Mouse (Mus musculus): ENCODE measurements at regions not wholly inside any gene's neighbourhood (a gene's known extent, or its start where the extent isn't known, plus 50 kb on each side); places are given as distances from the start of the nearest gene placed in this dataset.

DNA sequence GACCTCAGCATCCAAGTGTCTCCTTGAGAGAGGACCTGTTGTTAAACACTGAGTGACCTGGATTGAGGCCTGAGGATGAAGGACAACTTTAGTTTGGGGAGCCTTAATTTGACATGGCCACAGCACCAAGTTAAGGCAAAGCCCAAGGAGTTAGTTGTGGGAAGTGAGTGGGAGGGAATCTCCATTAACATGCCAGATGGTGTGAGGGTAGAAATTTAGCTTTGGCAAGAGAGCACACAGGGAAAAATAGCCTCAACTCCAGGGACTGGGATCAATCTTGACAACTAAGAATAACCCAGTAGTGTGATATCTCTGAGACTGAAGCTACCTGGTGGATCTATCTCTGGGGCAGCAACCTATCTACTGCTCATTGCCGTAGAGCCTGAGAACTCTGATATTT is 105.4 kb downstream of the Ahr start:
- DNase-seq: no peak

DNA sequence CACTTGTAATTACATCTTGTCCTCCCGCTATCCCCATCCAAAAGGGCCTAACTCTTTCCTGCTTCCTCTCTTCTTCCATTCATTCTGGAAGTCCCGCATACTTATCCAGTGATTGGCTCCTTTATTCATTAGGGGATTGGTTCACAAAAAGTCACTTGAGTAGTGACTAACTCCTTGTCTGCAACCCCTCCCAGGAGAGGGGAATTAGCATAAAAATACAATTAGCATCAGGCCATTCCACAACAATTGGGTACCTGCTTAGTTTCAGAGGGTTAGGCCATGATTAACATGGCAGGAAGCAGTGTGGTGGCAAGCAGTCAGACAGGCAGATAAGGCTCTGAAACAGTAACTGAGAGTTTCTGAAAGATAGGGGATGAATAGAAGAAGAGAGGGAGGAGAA is 115.6 kb downstream of the Ahr start:
- no peak for DNase-seq

DNA sequence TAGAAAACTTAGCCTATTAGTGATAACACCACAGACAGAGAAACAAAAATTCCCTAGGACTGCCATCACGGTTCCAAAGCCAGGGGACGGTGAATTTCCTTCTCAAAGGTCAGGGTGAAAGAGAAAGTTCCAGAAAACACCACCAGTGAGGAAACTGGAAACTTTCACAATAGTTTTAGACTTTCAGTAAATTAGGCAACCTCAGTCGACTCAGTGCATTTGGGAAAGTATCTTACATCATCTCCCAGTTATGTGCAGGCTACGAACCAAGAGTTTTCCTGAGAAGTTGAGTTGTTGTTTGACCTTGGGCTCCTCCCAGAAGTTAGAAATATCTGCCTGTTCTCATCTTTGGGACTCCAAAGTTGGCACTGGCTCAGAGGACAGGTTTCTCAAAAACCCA is 116.9 kb downstream of the Ahr start:
- peak; percentile 12 to 16 for DNase-seq

DNA sequence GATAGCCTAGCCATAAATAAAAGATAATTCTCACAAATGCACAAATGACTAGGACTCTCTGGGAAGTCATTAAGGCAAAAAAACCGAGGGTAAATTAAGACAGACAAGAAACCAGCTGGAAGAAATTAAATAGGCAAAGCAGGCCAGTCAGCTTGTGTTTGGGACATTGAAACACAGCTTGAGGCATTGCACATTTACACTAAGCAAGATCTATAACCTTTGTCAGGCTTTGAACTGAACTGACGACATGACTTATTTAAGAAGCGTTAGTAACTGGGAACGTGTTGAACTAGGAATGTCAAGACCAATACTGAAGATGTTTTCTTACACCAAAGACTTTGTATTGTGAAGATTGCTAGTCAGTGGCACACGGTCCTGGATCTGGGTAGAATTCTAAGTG is 118.3 kb downstream of the Ahr start:
- no peak for DNase-seq

DNA sequence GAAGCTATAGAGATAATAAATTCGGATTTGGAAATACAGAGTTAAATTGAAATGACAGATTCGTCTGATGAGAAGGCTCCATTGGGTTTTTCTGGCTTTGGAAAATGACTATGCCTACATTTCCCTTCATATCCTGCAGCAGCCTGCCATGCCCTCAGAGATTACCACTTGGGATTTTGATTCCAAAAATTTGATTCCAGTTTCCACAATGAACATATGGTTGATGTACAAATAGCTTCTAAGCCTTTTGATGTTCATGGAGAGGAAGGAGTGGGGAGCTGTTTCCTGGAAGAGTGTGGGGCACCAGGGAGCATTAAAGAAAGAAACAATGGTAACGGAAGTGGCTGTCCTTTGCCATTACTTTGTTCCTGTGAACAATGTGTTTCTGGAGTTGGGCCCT is 122.1 kb downstream of the Ahr start:
- DNase-seq: no peak

DNA sequence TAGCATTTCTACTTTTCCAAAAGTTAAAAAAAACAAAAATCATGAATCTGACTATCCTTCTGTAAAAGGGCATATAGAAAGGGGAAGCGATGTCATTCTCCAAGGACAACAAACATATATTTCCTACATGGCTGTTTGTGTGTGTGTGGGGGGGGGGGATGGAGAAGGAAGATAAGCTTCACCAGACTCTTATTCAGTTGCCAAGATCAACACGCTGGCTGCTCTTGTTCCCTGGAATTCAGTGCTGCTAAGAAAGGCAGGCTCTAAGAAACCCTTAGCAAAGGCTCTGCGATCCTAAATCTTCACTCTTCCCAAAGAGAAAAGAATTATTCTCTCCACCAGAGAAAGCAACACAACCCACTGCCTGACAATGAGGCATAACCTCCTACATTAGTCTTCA is 126.4 kb downstream of the Ahr start:
- DNase-seq: no peak

DNA sequence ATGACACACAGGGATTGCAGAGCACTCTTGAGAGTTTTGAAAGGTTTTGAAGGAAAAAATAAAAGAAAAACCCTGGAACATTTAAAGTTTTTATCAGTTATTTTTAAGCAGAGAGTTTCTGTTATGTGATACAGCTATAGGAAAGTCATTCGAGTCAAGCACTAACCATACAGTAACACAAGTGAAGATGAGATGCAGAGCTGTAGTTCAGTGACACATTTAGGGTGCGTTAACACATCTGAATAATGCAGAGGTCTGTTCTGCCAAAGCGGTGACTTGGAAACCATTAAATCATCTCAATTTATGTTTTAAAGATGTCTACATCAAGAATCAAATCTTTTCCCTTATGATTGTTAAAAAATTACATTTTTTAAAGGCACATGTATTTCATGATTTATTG is 126.8 kb downstream of the Ahr start:
- DNase-seq: no peak

DNA sequence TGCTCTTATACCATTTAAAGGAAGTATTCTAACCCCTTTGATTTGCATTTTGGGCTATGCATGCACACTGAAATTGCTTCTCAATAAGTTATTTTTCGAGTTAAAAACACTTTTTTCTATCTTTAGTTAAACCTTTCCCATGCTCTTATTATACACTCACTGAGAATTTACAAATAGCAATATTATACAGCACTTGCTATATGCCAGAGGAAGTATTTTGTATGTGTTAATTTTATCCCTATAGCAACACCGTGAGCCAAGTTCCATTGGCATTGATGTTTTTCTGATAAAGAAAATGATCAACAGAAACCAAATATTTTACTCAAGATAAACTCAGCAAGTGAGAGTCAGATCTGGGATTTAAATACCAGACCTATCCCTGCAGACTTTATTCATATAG is 133.0 kb downstream of the Ahr start:
- no peak for DNase-seq

DNA sequence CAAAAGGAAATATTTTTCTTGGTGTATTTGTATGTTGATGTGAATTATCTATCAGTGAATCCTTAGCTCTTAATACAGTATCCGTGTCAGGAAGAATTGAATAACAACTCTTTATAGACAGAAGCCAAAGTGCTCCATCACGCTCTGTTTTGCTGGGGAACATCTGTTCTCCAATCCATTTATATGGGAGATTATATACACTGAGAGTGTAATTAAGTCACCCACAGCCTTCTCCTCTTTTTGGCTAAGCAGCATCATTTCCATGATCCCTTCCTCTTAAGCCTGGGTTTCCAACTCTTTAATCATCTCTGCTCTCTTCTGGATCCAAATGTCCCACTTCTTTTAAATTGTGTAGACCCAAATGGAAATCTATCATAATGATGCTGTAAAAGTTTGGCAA is 133.6 kb downstream of the Ahr start:
- DNase-seq: no peak

DNA sequence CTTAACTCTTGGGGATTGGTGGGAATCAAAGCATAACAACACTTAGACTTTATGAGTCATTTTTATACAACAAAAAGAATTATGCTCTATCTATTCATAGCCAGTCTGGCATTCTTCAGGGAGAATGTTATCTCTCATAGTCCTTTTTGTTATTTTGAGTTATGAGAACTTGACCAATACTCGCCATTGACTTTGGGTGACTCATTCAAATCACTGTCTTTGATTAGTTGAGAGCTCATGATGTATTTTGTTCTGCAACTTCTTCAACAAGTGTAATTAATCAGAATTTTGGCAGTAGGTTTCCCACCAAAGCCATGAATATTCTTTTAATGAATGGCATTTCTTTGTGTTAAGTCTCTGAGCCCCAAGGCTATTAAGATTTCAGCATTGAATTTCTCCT is 139.6 kb downstream of the Ahr start:
- no peak for DNase-seq

DNA sequence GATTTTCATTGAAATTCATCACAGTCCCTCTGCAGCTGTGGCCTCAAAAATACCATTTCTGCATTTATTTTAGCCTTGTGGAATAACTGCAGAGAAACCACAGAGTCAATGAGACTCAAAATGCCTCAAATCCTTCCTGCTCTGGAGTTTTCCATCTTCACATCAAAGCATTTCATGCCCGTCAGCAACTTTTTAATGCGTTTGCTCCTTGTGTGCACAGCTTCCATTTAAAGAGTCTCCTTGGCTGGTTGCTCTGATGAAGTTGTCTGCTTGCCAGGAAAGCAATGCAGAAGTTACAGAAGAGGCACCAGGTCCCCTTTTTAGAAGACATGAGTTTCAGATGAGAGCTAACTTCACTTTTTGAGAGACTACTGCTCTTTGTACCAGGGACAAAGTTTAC is 142.7 kb downstream of the Ahr start:
- DNase-seq: no peak

DNA sequence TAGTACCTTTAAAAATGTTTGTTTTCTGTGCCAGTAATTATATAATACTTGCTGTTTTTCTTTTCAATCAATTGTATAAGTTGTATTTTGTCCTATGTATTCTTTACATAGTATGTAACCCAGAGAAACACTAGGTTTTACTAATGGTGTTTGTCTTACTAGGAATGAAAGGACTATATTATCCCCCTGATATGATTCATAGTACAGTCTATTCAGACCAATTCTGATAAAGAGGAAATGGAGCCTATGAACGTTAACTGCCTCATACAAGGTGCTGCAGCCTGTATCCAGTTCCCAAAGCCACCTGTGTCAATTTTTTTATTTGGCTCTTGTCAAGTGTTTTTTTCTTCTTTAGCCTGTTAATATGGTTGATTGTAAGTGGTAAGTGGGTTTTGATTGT is 144.6 kb downstream of the Ahr start:
- DNase-seq: no peak

DNA sequence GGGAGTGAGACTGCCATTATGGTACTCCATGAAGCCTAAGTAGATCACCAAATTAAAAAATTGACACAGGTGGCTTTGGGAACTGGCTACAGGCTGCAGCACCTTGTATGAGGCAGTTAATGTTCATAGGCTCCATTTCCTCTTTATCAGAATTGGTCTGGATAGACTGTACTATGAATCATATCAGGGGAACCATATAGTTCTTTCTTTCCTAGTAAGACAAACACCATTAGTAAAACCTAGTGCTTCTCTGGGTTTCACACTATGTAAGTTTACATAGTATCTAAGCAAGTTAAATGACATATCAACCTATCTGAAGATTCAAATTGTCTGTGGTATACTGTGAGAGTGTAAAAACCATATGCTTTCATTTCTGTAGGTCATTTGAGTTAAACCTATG is 145.0 kb downstream of the Ahr start:
- DNase-seq: no peak

DNA sequence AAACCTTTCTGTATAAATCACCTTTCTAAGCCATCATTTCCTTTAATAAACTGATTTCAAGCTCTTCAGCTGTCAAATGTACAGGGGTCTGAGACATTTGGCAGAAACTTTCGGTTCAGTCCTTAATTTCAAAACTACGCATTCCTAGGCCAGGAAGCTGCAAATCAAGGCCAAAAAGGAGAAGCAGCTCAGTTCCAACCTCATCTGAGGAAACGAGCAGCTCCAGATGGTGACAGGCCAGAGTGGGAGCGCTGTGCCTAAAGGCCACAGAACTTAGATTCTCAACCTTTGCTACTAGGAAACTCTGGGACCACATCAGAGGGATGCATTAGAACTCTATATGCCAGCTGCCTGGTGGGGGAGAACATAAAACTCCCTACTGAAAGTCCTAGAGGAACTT is 150.6 kb downstream of the Ahr start:
- DNase-seq: no peak

DNA sequence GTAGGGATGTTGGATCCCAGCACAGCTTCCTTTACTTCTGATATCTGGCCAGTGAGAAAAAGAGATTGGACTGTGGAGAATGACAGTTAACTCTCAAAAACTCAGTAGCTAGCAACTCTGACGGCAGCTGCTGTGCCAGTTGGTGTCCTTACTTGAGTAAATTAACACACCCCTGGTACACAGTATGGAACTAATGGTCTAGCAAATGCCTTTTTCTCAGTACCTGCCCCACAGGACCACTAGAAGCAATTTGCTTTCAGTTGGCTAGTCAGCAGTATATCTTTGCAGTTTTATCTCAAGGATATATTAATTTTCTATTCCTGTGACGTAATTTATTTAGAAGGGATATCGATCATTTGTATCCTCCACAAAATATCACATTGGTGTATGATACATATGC is 157.6 kb downstream of the Ahr start:
- no peak for DNase-seq

DNA sequence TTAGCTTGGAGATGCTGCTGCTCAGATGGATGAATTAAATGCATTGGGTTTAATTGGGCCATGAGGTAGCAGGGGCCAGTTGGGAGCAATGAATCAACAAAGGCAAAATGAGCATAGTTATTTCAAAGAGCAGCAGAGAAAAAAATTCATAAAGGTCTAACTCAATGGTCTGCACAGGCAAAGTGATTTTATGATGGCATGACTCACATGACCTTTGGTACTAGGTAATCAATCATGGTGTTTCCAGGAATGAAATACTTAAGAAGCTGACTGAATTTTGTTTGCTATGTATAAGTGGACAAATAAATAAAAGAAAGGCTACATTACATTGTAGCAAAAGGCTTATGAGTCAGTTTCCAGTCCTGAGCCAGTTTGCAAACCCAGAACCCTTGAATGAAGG is 158.5 kb downstream of the Ahr start:
- DNase-seq: no peak

DNA sequence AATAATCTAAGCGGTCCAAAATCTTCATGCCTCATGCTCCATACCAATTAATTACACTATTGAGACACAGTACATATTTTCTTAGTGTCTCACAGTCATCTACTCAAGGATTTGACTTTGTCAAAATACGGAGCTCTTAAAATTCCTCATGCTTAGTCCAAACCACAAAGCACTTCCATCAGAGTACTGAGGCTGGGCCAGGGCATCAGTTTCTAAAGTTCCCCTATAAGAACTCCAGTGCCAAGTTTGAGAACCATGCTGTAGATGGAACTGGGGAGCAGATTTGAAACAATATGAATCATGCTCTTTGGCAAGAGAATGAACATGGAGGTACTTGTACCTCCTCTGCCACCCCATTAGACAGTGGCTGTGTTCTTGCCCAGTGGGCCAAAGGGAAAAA is 176.9 kb downstream of the Ahr start:
- DNase-seq: no peak

DNA sequence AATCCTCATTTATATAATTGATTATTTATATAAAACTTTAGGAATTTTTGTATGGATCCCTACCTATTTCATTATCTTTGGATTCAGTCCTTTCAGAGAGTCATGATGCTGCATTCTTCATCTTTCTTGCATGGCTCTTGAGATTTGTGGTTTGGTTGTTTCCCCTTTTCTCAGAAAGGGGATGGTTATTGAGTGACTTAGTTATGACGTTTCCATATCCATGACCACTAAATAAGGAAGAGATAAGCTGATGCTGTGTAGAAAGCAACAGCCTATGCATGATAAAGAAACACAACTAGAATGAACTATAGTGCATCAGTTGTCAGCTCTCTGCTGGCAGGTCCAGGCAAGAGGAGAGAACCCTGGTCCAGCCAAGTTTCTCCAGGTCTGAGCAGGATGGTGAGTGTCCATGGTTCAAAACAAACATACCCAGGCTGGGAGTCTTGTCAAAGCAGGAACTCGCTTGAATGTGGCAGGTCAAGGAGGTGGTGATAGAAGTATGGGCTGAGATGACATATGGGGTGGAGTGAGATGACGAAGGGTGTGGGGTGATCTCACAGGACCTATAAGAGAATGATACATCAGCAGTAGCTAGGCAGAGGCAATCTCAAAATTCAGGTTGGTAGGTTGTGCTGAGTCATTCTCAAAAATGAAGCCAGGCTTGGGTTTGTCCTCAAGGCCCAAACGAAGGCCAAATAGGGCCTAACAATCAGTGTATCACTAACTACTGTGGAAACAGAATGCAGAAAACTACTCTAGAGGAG is 196.5 kb downstream of the Ahr start:
- peak; percentile 13 to 19 for DNase-seq

DNA sequence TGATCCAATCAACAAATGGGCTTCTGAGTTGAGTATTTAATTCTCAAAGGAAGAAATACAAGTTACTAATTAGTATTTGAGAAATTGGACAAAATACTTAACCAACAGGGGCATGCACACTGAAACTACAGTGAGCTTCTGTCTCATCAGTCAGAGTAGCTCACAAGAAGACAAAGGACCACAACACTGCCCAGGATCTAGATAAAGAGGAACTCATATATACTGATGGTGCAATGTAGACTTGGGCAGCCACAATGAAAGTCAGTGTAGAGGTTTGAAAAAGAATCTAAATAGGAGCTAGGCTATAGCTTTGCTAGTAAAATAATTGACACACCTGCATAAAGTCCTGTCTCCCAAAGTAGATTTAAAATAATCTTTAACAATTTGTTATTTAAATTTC is 198.5 kb downstream of the Ahr start:
- DNase-seq: no peak

DNA sequence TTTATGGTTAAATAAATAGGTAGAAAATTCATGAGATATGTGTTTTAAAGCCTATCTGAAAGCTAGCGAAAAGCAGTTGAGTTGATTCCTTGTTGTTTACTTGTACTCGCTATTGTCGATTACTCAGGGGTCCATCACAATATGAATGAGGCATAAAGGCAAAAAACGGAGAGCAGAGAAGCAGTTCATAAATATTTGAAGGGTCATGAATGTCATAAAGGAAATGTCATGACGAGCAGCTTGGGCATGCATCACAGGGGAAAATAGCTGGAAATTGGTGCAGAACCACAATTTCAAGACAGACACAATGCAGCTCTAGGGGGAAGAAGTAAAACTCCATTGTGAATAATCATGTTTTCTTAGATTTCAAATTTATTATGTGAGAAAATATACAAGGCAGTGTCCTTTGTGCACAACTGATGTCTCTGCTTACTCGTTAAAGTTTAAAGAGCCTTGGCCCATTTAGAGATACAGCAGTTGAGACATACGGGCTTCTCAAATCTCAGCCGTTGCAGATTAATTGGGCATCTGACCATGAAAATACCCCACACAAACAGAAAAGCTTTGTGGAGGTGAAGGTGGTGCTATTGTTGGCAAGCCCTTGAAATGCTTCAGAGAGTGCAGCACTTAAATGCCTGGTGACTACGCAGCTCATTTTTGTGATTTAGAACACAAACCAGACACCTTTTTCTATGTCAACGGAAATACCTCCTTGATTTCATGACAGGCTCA is 200.3 kb downstream of the Ahr start:
- no peak for DNase-seq

DNA sequence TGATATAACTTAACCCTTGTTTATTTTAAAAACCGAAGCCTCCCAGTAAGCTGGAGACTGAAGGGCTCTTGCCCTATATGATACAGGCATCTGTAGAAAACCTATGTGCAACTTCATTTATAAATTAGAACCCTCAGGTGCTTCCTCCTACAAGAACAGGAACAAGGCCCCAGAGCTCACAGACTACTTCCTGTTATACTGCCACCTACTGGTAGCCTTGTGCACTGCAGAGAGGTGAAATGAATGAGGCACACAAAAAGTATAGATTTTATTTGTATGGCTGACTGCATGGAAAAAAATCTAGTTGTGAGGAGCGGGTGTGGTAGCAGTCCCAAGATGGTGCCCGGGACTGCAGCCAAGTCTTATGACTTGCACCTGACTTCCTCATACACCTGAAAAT is 203.5 kb downstream of the Ahr start:
- peak in 1 of 2 experiments; percentile 4 for DNase-seq

DNA sequence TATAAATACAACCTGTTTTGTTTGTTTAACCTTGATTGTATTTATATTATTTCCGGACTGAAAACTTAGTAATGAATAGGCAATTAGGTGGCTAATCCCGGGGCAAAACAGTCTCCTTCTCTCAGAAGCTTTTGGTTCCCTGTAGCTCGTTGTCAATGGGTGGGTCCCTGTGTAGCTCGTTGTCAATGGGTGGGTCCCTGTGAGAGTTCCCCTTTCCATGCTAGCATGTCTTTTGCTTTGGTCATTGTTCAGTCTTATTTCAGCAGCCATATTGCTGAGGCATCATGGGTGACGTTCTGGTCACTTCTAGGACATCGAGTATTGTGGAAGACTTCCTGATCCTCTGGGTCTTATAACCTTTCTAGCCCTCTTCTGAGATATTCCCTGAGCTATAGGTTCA is 205.1 kb downstream of the Ahr start:
- no peak for DNase-seq

DNA sequence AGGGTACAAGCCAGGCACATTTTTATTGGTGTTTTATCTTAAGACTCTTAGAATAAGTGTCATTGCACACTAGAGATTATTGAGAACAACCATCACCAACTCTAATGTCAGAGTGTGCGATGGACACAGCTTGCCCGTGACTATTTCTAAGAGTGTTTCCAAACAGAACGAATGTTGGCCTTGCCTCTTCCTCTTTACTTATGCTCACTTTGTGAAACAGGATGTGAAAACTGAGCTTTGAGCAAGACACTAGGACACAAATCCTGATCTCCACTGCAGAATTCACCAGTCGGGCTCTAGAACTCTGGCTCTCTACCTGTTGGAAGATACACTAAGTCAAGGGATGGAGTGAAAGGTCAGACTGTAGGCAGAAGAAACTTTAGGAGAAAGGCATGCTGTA is 215.3 kb downstream of the Ahr start:
- DNase-seq: no peak

DNA sequence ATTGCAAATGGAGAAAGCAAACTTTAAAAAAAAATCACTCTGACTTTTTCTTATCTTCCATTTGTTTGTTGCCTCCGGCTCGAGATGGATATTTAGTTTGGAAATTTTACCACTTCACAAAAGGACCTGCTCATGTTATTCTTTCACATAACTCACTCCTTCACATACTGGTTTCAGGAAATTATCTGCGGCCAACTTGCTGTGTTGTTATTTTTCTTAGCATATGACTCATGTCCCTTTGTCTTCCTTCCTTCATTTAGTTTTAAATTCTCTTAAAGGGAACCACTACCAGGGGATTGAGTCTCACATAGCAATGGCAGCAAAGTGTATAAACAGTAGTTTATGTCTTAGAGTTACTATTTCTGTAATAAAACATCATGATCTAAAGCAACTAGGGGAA is 217.8 kb downstream of the Ahr start:
- no peak for DNase-seq
